Mouse (Mus musculus) midbrain, embryonic 16.5 days (tissue): ENCODE data around the gene Ppl. TPM values are rescaled to one million over a fixed set of nuclear protein-coding genes. Genes with fewer than 3 reads are reported as not detected.

Source experiments
- ATAC-seq: fragments of 200-750 bp; cut with Nextera tagmentation; 2 replicates; pipeline ENCODE4 v1.8.0; 2017; ENCODE audit warnings: moderate TSS enrichment
- H3K27ac ChIP-seq: fragments of 300-500 bp; sonication (generic); 2 replicates; pipeline ENCODE4 v1.5.1; 2014; ENCODE audit warnings: mild to moderate bottlenecking, low read length, mixed read lengths
- H3K27me3 ChIP-seq: fragments of 300-500 bp; sonication (generic); 2 replicates; pipeline ENCODE4 v1.6.1; 2014; ENCODE audit warnings: low read depth, low read length, mixed read lengths; ENCODE audit not compliant: control insufficient read depth, insufficient read depth
- H3K36me3 ChIP-seq: fragments of 300-500 bp; sonication (generic); 2 replicates; pipeline ENCODE4 v1.6.1; 2014; ENCODE audit warnings: mild to moderate bottlenecking, low read length, moderate library complexity, mixed read lengths; ENCODE audit not compliant: control insufficient read depth, insufficient read depth
- H3K4me1 ChIP-seq: fragments of 300-500 bp; sonication (generic); 2 replicates; pipeline ENCODE4 v1.6.1; 2014; ENCODE audit warnings: mild to moderate bottlenecking, low read length, mixed read lengths; ENCODE audit not compliant: control insufficient read depth, insufficient read depth
- H3K4me2 ChIP-seq: fragments of 300-500 bp; sonication (generic); 2 replicates; pipeline ENCODE4 v1.6.1; 2014; ENCODE audit warnings: mild to moderate bottlenecking, low read length, mixed read lengths
- H3K4me3 ChIP-seq: fragments of 300-500 bp; sonication (generic); 2 replicates; pipeline ENCODE4 v1.5.1; 2014; ENCODE audit warnings: low read depth, mild to moderate bottlenecking, low read length, moderate library complexity, mixed read lengths
- H3K9ac ChIP-seq: fragments of 300-500 bp; sonication (generic); 2 replicates; pipeline ENCODE4 v1.6.1; 2014; ENCODE audit warnings: low read depth, low read length, mixed read lengths
- H3K9me3 ChIP-seq: fragments of 300-500 bp; sonication (generic); replicated peaks from 2 replicates; pipeline ENCODE4 v1.6.1; 2014; ENCODE audit warnings: mild to moderate bottlenecking, low read length, mixed read lengths; ENCODE audit not compliant: control insufficient read depth, poor library complexity, severe bottlenecking
- WGBS: fragments of 180-500 bp; shearing (Covaris S2); extraction: QIAGEN DNeasy Blood & Tissue Kit; methylation state at CpG from one replicate; pipeline ENCODE4 v1.1.7; 2014; 5-methylcytosine and 5-hydroxymethylcytosine counted together
- polyA plus RNA-seq: library from polyadenylated mRNA; unstranded; fragments of >200 nt; fragmentation: Nextera tagmentation; extraction: Ambion mirVana; gene quantifications from 2 replicates; pipeline ENCODE4 v1.2.1, GENCODE M21; 2015

Gene Ppl
- polyA plus RNA-seq, 1 experiment from 2014 or later: 0.06 TPM

GRCm38 (mm10) chr16:5036649-5037234 lies 95.5 kb downstream of the Ppl start:
- H3K4me3 ChIP-seq: no peak overlapping the region
- H3K4me2 ChIP-seq: no peak overlapping the region
- no peaks in the 10 kb centered on the region for H3K4me1 ChIP-seq
- H3K9ac ChIP-seq: no peak overlapping the region
- no peaks in the 10 kb centered on the region for H3K27me3 ChIP-seq
- no peak overlapping the region for H3K27ac ChIP-seq
- no peak for ATAC-seq
- WGBS: 88% methylated on average over 5 of the region's 5 CpGs
- H3K36me3 ChIP-seq: peaks cover 49% of the 10 kb centered on the region
- H3K9me3 ChIP-seq: no peaks in the 10 kb centered on the region

Other genes with a start within 250 kb of the Ppl start
- 118 and 126 TPM in 2 replicates for gene Mgrn1, start 246.2 kb downstream of the Ppl start, polyA plus RNA-seq
- 117 and 119 TPM in 2 replicates for gene Nudt16l1, start 193.7 kb downstream of the Ppl start, polyA plus RNA-seq
- gene Anks3, start 168.2 kb downstream of the Ppl start, polyA plus RNA-seq: 75.1 and 78.8 TPM in 2 replicates
- gene Sept12, start 134.6 kb downstream of the Ppl start, polyA plus RNA-seq: not detected in 2 replicates
- 0.91 and 1.7 TPM in 2 replicates for gene Smim22, start 125.1 kb downstream of the Ppl start, polyA plus RNA-seq
- 147 and 164 TPM in 2 replicates for gene Rogdi, start 118.9 kb downstream of the Ppl start, polyA plus RNA-seq
- gene Glyr1, start 82.6 kb downstream of the Ppl start, polyA plus RNA-seq: 194 and 204 TPM in 2 replicates
- gene Ubn1, start 82.4 kb downstream of the Ppl start, polyA plus RNA-seq: 11.3 and 12.2 TPM in 2 replicates
- gene Sec14l5, start 14.7 kb upstream of the Ppl start, polyA plus RNA-seq: 0.40 and 0.80 TPM in 2 replicates
- gene Nagpa, start 71.6 kb upstream of the Ppl start, polyA plus RNA-seq: 10.4 and 11.4 TPM in 2 replicates
- gene AU021092, start 89.9 kb upstream of the Ppl start, polyA plus RNA-seq: 15.7 and 16.3 TPM in 2 replicates
- gene Alg1, start 101.2 kb upstream of the Ppl start, polyA plus RNA-seq: 43.4 TPM in 2 replicates
- gene Eef2kmt, start 123.6 kb upstream of the Ppl start, polyA plus RNA-seq: 6.3 and 7.7 TPM in 2 replicates